Mouse (Mus musculus): ENCODE measurements around the gene Gan. TPM values are rescaled to one million over a fixed set of nuclear protein-coding genes. Genes with fewer than 3 reads are reported as not detected.

Gan gene
- polyA plus RNA-seq, 1 experiment from 2014 or later, result 2.5 TPM

DNA sequence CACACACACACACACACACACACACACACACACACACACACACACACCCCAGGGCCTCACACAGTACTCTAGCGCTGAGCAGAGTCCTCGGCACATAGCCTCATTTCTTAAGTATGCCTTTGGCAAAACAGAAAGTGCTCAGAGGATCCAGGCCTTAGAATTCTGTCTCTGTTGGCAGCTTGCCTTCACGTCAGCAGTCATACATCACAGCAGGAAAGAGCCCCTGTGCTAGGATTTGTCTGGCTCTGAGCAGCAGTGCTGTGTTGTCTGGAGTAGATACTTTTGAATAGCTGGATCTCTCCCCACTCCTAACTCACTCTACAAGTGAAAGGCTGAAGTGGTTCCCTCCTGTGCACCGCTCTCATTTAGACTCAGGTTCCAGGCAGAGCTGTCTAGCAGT lies 36.4 kb downstream of the Gan start:
- Histone ChIP-seq H3K36me3 (replicated peaks) (peaks cover 94% of the 10 kb centered on the region), H3K4me1 (no peaks in the 10 kb centered on the region), H3K27me3 (ENCODE audit: poor library complexity, severe bottlenecking) (no peaks in the 10 kb centered on the region), H3K27ac (no peak overlapping the region), H3K9me3 (no peaks in the 10 kb centered on the region), H3K4me3 (no peak overlapping the region)
- DNase-seq (ENCODE audit: extremely low spot score, low spot score), result no peak
- 89% methylated on average over 4 of the region's 4 CpGs for WGBS

DNA sequence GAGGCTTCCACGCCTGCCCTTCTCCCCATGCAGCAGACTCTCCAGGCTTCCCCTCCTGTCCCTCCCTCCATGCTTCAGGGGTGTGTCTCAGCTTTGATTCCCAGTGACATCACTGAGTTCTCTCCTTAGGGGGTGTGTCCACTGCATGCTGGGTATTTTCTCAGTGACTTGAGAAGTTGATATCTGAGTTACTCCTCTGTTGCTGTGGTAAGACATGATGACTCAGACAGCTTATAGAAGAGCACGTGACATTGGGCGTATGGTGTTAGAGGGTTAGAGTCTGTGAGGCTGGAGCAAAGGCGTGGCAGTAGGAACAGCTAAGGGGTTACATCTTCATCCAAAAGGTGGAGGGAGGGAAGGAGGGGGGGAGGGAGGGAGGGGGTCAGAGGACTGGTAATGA lies 38.7 kb downstream of the Gan start:
- 84% methylated on average over 4 of the region's 4 CpGs for WGBS
- no peak overlapping the region for H3K27ac ChIP-seq
- H3K4me3 ChIP-seq, result no peak overlapping the region
- peaks cover 7% of the 10 kb centered on the region; the same call in 1 of the 2 replicates for H3K4me1 ChIP-seq
- H3K9me3 ChIP-seq, result no peaks in the 10 kb centered on the region
- no peak for DNase-seq (ENCODE audit: extremely low spot score, low spot score)
- no peaks in the 10 kb centered on the region for H3K27me3 ChIP-seq (ENCODE audit: poor library complexity, severe bottlenecking)
- H3K36me3 ChIP-seq (replicated peaks), result peaks cover 91% of the 10 kb centered on the region

DNA sequence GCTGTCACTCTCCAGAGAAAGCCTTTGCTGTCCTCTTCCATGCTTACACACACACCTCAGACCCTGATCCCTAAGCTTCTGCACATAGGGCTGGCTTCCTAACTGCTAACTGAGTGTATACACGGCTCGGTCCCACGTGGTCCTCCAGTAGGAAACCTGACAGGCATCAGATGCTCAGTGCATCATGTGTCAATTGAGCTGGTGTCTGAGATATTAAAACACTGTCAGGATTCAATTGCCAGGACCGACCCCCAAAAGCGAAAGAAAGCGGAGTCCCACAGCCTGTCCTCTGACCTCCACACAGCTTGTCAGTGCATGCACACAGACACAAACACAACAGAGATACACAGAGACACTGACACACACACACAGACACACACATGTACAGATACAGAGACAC lies 39.6 kb downstream of the Gan start:
- Histone ChIP-seq H3K27ac (0 out of 2 replicates have a peak overlapping the region, but pooled peaks have one; percentile 44), H3K4me3 (no peak overlapping the region), H3K9me3 (no peaks in the 10 kb centered on the region), H3K36me3 (replicated peaks) (peaks cover 91% of the 10 kb centered on the region), H3K4me1 (peaks cover 10% of the 10 kb centered on the region; the same call in 1 of the 2 replicates), H3K27me3 (ENCODE audit: poor library complexity, severe bottlenecking) (no peaks in the 10 kb centered on the region)
- no peak for DNase-seq (ENCODE audit: extremely low spot score, low spot score)
- 96% methylated on average over 6 of the region's 6 CpGs for WGBS

DNA sequence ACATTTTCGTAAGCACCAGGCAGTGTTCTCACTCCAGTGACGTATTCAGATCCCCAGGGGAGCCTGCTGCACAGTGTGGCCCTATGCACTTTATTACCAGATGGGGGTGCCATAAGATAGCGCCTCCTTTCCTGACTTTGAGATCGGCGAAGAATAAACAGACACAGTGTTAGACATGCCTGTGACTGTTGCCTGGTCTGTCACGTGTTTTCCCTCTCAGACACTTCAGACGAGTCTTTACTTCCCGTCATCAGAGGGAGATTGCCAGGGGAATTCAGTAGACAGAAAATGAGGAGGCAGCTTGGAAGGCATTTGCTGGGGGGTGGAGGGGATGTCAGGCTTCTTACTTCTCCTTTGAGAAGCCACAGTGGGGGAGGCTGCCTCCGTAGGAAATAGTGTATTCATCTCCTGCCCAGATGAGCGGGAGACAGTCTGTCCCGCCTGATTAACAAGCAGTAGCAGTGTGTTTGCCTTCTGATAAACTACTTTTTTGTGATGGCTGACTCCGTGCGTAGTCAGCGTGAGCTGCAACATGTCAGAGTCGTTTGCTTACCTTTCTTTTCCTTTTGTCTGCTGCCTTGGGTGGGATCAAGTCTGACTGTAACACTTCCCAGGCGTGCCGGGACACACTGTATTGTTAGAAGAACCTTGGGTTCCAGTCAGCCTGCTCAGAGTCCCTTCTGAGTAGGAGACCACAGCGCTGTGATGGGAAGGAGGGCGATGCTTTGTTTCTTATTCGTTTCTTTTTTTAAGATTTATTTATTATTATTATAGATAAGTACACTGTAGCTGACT lies 40.4 kb downstream of the Gan start:
- H3K9me3 ChIP-seq, result no peaks in the 10 kb centered on the region
- H3K27ac ChIP-seq, result peak overlapping the region; percentile 44; the same call in 1 of the 2 replicates
- peaks cover 10% of the 10 kb centered on the region; the same call in 1 of the 2 replicates for H3K4me1 ChIP-seq
- WGBS, result 74% methylated on average over 20 of the region's 20 CpGs
- DNase-seq (ENCODE audit: extremely low spot score, low spot score), result peak; percentile 20
- H3K4me3 ChIP-seq, result no peak overlapping the region
- H3K27me3 ChIP-seq (ENCODE audit: poor library complexity, severe bottlenecking), result no peaks in the 10 kb centered on the region
- H3K36me3 ChIP-seq (replicated peaks), result peaks cover 86% of the 10 kb centered on the region

DNA sequence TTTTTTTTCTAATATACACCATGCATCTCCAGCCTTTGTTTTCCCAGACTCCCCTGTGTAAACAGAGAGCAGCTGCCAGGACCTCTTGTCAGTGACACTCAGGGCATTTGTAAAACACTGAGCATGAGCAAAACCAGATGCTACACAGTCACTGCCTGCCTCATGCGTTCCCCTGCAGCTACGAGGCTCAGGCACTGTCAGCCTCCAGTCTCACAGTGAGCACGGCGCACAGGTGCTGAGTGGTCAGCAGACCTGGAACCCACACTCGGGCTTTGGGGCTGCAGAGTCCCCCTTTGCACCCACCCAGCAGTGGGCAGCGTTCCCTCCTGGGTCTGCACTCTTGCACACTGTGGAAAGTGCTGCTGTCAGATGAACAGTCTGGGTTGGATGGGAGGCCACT lies 41.7 kb downstream of the Gan start:
- Histone ChIP-seq H3K36me3 (replicated peaks) (peaks cover 86% of the 10 kb centered on the region), H3K27ac (no peak overlapping the region), H3K4me3 (no peak overlapping the region), H3K4me1 (peaks cover 10% of the 10 kb centered on the region; the same call in 1 of the 2 replicates), H3K9me3 (no peaks in the 10 kb centered on the region), H3K27me3 (ENCODE audit: poor library complexity, severe bottlenecking) (no peaks in the 10 kb centered on the region)
- DNase-seq (ENCODE audit: extremely low spot score, low spot score), result no peak
- WGBS, result 80% methylated on average over 6 of the region's 6 CpGs

DNA sequence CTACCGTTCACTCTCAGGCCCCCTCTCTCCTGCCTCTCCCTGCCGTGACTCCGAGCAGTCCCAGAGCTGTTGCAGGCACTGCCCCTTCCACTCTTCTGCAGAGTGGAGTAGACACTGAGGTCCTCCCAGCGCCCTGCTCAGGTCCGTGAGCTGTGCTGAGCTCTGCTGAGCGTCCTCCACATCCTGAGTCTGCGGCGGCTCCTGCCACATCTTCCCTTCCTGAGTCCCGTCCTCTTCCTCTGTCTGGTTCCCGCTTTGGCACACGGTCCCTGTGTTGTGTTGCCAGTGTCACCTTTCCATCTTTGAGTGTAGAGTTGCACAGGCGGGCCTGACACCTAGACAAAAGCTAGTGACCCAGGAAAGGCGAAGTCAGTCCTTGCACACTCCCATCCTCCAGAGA lies 42.4 kb downstream of the Gan start:
- Histone ChIP-seq H3K27ac (peak overlapping the region; percentile 44; the same call in 1 of the 2 replicates), H3K27me3 (ENCODE audit: poor library complexity, severe bottlenecking) (no peaks in the 10 kb centered on the region), H3K9me3 (no peaks in the 10 kb centered on the region), H3K4me3 (no peak overlapping the region), H3K4me1 (peaks cover 10% of the 10 kb centered on the region; the same call in 1 of the 2 replicates), H3K36me3 (replicated peaks) (peaks cover 86% of the 10 kb centered on the region)
- DNase-seq (ENCODE audit: extremely low spot score, low spot score), result no peak
- 84% methylated on average over 13 of the region's 13 CpGs for WGBS

DNA sequence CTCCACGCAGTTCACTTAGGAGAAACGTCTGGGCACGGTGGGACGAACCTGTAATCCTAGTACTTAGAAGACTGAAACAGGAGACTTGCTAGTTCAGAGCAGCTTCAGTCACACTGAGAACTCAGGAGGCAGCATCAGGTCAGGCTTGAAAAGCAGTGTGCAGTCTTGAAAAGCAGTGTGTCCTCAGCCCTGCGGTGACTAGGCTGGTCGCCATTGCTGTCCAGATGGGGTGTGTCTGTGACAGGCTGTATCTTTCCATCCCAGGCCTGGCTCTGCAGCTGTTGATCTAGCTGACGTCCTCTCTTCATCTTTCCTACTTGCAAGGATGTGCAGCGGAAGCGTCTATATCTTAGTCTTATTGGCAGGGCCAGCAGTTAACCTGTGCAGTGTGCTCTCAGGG lies 42.9 kb downstream of the Gan start:
- Histone ChIP-seq H3K27me3 (ENCODE audit: poor library complexity, severe bottlenecking) (no peaks in the 10 kb centered on the region), H3K4me3 (no peak overlapping the region), H3K27ac (peak overlapping the region; percentile 44; the same call in 1 of the 2 replicates), H3K9me3 (no peaks in the 10 kb centered on the region), H3K4me1 (peaks cover 10% of the 10 kb centered on the region; the same call in 1 of the 2 replicates), H3K36me3 (replicated peaks) (peaks cover 84% of the 10 kb centered on the region)
- DNase-seq (ENCODE audit: extremely low spot score, low spot score), result no peak
- WGBS, result 88% methylated on average over 9 of the region's 9 CpGs

DNA sequence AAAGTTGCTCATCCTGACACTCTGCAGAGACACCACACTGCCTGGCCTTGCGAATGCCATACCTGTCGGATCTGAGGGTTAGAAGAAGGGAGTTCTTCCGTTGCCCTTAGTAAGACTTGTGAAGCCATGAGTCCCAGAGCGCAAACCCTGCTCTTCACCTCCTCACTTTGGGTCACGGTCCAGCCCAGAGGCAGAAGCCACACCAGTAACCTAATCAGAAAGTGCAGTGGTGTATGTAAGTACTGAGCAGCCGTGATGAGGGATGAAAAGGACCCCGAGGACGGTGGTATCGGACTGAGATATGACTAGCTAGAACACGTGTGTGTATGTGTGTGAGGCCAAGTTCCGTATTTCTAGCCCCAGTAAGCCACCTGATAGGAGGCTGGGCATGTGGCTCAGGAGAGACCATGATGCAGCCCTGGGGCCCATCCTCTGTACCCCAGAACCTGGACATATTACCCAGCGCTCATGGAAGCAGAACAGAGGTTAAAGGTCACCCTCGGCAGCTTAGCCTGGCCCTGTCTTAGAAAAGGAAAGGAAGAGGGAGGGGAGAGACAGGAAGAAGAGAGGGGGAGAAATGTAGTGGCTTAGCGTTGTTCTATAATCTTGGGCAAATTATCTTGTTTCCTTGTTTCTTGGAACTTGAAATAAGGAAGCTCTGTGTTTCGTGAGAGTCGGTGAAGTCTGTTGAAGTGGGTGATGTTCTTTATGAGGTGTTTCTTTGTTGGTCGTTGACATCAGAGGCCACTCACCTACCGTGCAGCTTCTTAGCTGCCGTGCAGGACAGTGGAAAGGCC lies 43.5 kb downstream of the Gan start:
- no peak for DNase-seq (ENCODE audit: extremely low spot score, low spot score)
- no peaks in the 10 kb centered on the region for H3K9me3 ChIP-seq

DNA sequence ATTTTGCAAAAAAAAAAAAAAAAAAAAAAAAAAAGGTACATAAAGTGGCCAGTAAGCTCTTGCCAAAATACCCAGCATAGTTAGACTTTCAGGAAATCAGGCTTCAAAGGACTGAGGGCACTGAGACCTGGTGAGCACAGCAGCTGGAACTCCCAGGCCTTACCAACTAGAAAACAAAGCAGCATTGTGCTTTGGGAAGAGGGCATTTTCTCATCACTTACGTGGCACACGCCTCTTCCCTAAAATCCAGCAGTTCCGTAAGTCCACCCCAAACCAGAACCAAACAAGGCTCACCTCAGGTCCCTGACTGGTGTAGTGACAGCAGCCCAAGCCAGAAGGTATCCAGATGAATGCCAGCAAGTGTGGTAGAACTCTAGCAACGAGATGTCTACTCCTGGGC lies 45.1 kb downstream of the Gan start:
- Histone ChIP-seq H3K4me3 (no peak overlapping the region), H3K4me1 (peaks cover 10% of the 10 kb centered on the region; the same call in 1 of the 2 replicates), H3K9me3 (no peaks in the 10 kb centered on the region), H3K27me3 (ENCODE audit: poor library complexity, severe bottlenecking) (no peaks in the 10 kb centered on the region), H3K27ac (no peak overlapping the region), H3K36me3 (replicated peaks) (peaks cover 68% of the 10 kb centered on the region)
- DNase-seq (ENCODE audit: extremely low spot score, low spot score), result no peak
- WGBS, result 87% methylated on average over 4 of the region's 4 CpGs

More for the DNA sequence above, 43.5 kb downstream of the Gan start:
- 0 out of 2 replicates have a peak overlapping the region, but pooled peaks have one; percentile 25 for H3K27ac ChIP-seq
- H3K27me3 ChIP-seq (ENCODE audit: poor library complexity, severe bottlenecking), result no peaks in the 10 kb centered on the region
- peaks cover 10% of the 10 kb centered on the region; the same call in 1 of the 2 replicates for H3K4me1 ChIP-seq
- peaks cover 81% of the 10 kb centered on the region for H3K36me3 ChIP-seq (replicated peaks)
- H3K4me3 ChIP-seq, result no peak overlapping the region
- 84% methylated on average over 19 of the region's 19 CpGs for WGBS

DNA sequence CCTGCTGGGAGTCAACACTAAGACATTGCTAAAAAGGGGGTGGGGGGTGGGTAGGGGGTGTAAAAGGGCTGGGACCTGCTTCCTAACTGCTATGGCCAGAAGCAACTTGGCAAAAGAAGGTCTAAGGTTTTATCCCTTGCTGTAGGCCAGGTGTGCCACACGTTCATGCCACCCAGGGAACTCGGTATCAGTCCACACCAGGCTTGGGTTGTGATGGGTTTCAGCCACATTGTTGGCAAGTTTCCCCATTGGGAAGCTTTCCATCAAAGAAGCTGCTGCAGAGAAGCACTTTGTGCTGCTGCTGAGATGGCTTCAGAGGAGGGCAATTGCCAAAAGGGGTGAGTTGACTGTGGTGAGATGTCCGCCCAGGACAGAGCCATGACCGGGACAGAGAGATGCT lies 47.9 kb downstream of the Gan start:
- Histone ChIP-seq H3K27ac (no peak overlapping the region), H3K36me3 (replicated peaks) (peaks cover 73% of the 10 kb centered on the region), H3K4me1 (peaks cover 8% of the 10 kb centered on the region; the same call in 1 of the 2 replicates), H3K4me3 (no peak overlapping the region), H3K9me3 (no peaks in the 10 kb centered on the region), H3K27me3 (ENCODE audit: poor library complexity, severe bottlenecking) (no peaks in the 10 kb centered on the region)
- no peak for DNase-seq (ENCODE audit: extremely low spot score, low spot score)
- 91% methylated on average over 4 of the region's 4 CpGs for WGBS

DNA sequence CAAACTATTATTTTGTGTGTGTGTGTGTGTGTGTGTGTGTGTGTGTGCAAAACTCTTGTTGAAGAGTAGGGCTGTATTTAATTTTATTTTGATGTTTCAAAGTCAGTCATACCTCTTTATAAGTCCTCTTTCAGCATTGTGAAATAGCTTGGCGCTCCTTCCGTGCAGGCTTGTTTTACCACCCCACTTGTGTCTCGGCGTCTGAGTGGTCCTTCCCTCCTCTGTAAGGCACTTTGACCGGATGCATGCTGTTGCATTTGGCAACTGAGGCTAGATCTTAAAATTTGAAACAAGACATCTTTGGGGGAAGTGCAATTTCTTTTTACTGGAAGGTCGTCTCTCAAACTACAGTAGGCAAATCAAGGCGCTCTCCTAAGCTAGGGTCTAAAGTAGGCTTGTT lies 48.7 kb downstream of the Gan start:
- DNase-seq (ENCODE audit: extremely low spot score, low spot score), result no peak
- Histone ChIP-seq H3K27me3 (ENCODE audit: poor library complexity, severe bottlenecking) (no peaks in the 10 kb centered on the region), H3K27ac (no peak overlapping the region), H3K36me3 (replicated peaks) (peaks cover 68% of the 10 kb centered on the region), H3K9me3 (no peaks in the 10 kb centered on the region), H3K4me3 (no peak overlapping the region), H3K4me1 (peaks cover 2% of the 10 kb centered on the region; the same call in 1 of the 2 replicates)
- WGBS, result 92% methylated on average over 7 of the region's 7 CpGs

DNA sequence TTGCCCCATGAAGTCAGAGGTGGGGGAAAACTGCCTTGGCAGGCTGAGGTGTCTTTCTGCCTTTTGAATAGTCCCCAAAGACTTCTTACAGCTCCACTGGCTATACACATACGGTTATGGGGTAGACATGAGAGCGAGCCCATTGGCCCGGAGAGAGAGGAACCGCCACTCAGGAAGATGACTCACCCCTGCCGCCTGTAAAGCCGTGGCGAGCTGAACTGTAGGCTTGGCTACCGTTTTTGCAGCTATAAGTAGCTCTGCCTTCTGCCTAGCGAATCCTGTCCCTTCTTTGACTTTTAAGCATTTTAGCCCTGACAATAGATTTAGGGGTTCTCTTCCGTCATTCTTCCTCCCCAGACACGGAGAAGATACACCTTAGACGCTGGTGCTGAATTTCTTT lies 51.2 kb downstream of the Gan start:
- Histone ChIP-seq H3K4me3 (no peak overlapping the region), H3K36me3 (replicated peaks) (peaks cover 60% of the 10 kb centered on the region), H3K9me3 (no peaks in the 10 kb centered on the region), H3K27me3 (ENCODE audit: poor library complexity, severe bottlenecking) (no peaks in the 10 kb centered on the region), H3K27ac (no peak overlapping the region), H3K4me1 (no peaks in the 10 kb centered on the region)
- DNase-seq (ENCODE audit: extremely low spot score, low spot score), result no peak
- WGBS, result 94% methylated on average over 12 of the region's 12 CpGs

DNA sequence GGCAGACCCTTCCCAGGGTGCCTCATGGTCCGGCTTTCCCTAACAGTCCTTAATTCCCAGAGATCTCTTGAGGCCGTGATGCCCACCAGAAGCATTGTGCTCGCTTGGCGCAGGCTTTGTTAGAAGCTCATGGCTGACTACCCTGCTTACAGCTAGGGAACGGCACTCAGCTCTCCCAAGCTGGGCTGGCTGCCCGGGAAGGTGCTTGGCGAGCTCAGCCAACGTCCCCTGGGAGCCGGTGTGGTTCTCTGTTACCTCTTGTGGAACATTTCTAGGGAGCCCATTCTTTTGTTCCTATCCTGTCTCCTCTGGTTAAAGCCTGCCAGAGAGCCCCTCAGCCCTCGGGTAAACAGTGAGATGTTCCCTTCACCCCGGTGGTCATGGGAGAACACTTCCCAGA lies 54.2 kb downstream of the Gan start:
- no peaks in the 10 kb centered on the region for H3K9me3 ChIP-seq
- no peak overlapping the region for H3K27ac ChIP-seq
- no peaks in the 10 kb centered on the region for H3K4me1 ChIP-seq
- H3K4me3 ChIP-seq, result no peak overlapping the region
- WGBS, result 94% methylated on average over 11 of the region's 11 CpGs
- peaks cover 57% of the 10 kb centered on the region for H3K36me3 ChIP-seq (replicated peaks)
- H3K27me3 ChIP-seq (ENCODE audit: poor library complexity, severe bottlenecking), result no peaks in the 10 kb centered on the region
- no peak for DNase-seq (ENCODE audit: extremely low spot score, low spot score)
